Mouse (Mus musculus): ENCODE measurements around the gene Apobec3. TPM values are rescaled to one million over a fixed set of nuclear protein-coding genes. Genes with fewer than 3 reads are reported as not detected.
A peak's percentile ranks its signal among the peaks of the same experiment; 100 is the strongest.
"Not testable (repeated sequence)": the region's sequence is repeated elsewhere in the genome, so short reads cannot be mapped to it uniquely, and the experiment has no call there.

Gene Apobec3
- polyA plus RNA-seq, 1 experiment from 2014 or later: 9.4 TPM

DNA sequence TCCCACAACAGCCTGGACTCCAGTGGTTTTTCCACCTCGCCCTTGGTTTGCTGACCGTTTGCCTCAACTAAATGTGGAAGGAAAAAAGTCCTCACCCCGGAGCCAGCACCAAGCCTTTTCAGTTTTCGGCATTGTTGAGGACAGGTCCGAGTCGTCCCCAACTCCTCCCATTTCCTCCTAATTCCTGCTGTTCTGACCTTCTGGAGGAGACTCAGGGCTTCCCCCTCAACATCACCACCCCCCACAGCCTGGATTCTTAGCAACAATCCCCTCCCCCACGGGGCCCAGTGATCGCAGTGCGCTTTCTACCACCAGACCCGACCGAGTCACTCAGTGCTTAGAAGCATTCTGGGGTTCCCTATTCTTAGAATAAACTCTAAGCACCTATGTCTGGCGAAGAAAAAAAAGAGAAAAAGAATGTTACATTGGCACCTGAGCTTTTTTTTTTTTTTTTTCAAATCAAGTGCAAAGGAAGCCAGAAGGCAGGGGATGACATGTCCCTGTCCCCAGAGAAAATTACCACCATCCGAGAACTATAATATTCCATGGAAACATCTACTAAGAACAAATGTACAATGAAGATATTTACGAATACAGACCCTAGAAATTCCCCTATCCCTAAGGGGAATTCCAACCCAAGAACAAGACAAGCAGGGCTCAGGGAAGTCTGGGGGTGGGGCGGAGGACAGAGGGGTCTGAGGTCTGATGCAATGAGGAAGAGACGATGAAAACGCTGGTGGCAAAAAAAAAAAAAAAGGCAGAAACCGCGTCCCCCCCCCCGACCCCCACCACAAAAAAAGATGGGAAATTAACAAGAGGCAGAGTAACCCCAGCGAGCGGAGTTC lies 42.4 kb downstream of the Apobec3 start:
- no peaks in the 10 kb centered on the region for H3K36me3 ChIP-seq
- peaks cover 68% of the 10 kb centered on the region for H3K27me3 ChIP-seq (ENCODE audit: low read depth, poor library complexity, severe bottlenecking)
- WGBS: 2% methylated on average over 22 of the region's 22 CpGs
- peaks cover 43% of the 10 kb centered on the region for H3K4me1 ChIP-seq
- H3K9me3 ChIP-seq (replicated peaks): no peaks in the 10 kb centered on the region
- DNase-seq (ENCODE audit: low spot score): no peak
- peak overlapping the region; percentile 30 for H3K4me3 ChIP-seq
- no peak overlapping the region for H3K27ac ChIP-seq

DNA sequence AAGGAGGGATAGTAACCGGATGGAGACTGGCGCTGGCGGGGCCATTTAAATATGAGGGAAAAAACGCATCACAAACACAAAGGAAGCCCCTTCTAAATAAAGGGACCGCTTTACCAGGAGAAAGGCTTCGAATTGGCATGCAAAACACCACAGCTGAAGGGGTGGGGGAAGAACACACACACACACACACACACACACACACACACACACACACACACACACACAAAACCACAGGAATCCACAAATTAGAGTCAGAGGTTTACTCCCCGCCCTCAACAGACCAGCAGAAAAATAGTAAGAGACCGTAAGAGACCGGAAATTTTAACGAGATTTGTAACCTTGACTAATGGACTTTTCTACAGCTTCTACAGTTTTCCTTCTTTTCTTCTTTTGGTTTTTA lies 43.3 kb downstream of the Apobec3 start:
- 0 out of 2 replicates have a peak overlapping the region, but pooled peaks have one; percentile 10 for H3K4me3 ChIP-seq
- H3K36me3 ChIP-seq: no peaks in the 10 kb centered on the region
- peaks cover 60% of the 10 kb centered on the region for H3K27me3 ChIP-seq (ENCODE audit: low read depth, poor library complexity, severe bottlenecking)
- WGBS: 5% methylated on average over 10 of the region's 10 CpGs
- no peaks in the 10 kb centered on the region for H3K9me3 ChIP-seq (replicated peaks)
- no peak for DNase-seq (ENCODE audit: low spot score)
- H3K27ac ChIP-seq: no peak overlapping the region
- H3K4me1 ChIP-seq: peaks cover 43% of the 10 kb centered on the region

DNA sequence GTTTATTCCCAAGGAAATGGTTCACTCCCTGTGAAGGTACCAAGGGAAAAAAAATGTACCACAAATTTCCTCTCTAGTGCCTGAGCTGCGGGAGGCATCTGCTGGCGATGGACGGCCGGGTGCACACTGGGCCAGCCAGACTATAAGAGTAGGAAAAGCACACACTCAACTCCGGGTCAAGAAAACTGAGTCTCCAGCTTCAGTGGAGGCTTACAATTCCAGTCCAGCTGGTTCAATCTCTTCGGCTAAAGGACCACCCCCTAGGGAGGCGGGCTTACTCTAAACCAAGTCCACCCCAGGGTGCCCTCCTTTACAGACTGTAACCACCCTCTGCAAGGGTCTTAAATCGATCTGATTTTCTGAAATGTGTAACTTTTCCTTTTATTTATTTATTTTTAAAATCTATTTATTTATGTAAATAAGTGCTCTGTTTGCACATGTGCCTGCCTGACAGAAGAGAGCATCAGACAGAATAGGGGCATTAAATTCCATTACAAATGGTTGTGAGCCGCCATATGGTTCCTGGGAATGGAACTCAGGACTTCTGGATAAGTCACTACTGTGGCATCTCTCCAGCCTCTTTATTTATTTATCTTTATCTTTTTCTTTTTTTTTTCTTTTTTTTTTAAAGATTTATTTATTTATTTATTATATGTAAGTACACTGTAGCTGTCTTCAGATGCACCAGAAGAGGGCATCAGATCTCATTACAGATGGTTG lies 44.4 kb downstream of the Apobec3 start:
- H3K36me3 ChIP-seq: no peaks in the 10 kb centered on the region
- no peaks in the 10 kb centered on the region for H3K9me3 ChIP-seq (replicated peaks)
- no peak overlapping the region for H3K27ac ChIP-seq
- peaks cover 49% of the 10 kb centered on the region for H3K27me3 ChIP-seq (ENCODE audit: low read depth, poor library complexity, severe bottlenecking)
- DNase-seq (ENCODE audit: low spot score): no peak
- H3K4me3 ChIP-seq: no peak overlapping the region
- 26% methylated on average over 9 of the region's 9 CpGs for WGBS
- peaks cover 43% of the 10 kb centered on the region for H3K4me1 ChIP-seq

DNA sequence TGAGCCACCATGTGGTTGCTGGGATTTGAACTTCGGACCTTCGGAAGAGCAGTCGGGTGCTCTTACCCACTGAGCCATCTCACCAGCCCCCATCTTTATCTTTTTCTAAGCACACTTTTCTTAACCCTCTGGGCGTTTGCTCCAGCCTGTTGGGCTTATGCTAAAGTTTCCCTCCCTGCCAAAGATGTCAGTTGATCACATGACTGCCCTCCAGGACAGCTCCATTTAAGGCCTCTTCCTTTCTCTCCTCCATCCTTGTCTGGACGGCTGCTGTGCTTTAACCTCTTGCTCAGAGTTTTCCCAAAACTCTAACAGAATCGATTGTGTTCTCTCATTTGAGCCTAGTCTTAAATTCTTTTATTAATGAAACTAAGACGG lies 44.9 kb downstream of the Apobec3 start:
- 66% methylated on average over 7 of the region's 7 CpGs for WGBS
- no peak overlapping the region for H3K4me3 ChIP-seq
- H3K4me1 ChIP-seq: peaks cover 42% of the 10 kb centered on the region
- no peaks in the 10 kb centered on the region for H3K9me3 ChIP-seq (replicated peaks)
- DNase-seq (ENCODE audit: low spot score): no peak
- no peaks in the 10 kb centered on the region for H3K36me3 ChIP-seq
- H3K27ac ChIP-seq: no peak overlapping the region
- peaks cover 44% of the 10 kb centered on the region for H3K27me3 ChIP-seq (ENCODE audit: low read depth, poor library complexity, severe bottlenecking)

DNA sequence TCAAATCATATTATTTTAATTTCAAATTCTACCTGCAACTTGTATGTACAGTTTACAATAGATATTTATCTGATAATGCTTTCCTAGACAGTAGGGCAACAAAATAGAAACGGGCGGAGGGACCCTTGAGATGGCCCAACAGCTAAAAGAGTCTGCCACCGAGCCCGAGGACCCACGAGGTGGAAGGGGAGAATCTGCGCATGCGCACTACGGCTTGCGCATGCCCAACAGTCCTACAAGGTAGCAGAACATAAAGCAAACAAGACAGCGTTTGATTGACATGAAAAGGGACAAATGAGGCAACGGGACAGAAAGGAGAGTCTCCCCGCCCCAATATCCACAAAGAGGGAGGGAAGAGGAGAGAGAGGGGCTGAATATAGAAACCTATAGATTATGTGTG lies 47.6 kb downstream of the Apobec3 start:
- Histone ChIP-seq H3K4me3 (no peak overlapping the region), H3K9me3 (replicated peaks) (no peaks in the 10 kb centered on the region), H3K4me1 (peaks cover 18% of the 10 kb centered on the region), H3K36me3 (no peaks in the 10 kb centered on the region), H3K27me3 (ENCODE audit: low read depth, poor library complexity, severe bottlenecking) (peaks cover 17% of the 10 kb centered on the region), H3K27ac (no peak overlapping the region)
- 92% methylated on average over 12 of the region's 12 CpGs for WGBS
- no peak for DNase-seq (ENCODE audit: low spot score)

DNA sequence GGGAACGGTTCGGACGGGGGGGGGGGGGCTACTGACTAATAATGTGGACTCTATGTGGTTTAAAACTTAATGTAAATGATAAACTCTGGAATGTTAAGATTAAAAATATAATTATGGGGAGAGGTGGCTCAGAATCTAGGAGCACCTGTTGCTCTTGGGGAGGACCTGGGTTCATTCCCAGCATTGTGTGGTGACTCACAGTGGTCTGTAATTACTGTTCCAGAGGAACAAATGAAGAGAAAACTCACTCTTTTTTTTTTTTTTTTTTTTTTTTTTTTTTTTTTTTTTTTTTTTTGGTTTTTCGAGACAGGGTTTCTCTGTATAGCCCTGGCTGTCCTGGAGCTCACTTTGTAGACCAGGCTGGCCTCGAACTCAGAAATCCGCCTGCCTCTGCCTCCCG lies 48.0 kb downstream of the Apobec3 start:
- not testable (repeated sequence) for H3K27ac ChIP-seq; H3K9me3 ChIP-seq (replicated peaks); H3K36me3 ChIP-seq; H3K4me3 ChIP-seq; DNase-seq (ENCODE audit: low spot score)
- peaks cover 14% of the 10 kb centered on the region; the same call in 1 of the 2 replicates for H3K27me3 ChIP-seq (ENCODE audit: low read depth, poor library complexity, severe bottlenecking)
- H3K4me1 ChIP-seq: peaks cover 13% of the 10 kb centered on the region
- 88% methylated on average over 6 of the region's 7 CpGs for WGBS

DNA sequence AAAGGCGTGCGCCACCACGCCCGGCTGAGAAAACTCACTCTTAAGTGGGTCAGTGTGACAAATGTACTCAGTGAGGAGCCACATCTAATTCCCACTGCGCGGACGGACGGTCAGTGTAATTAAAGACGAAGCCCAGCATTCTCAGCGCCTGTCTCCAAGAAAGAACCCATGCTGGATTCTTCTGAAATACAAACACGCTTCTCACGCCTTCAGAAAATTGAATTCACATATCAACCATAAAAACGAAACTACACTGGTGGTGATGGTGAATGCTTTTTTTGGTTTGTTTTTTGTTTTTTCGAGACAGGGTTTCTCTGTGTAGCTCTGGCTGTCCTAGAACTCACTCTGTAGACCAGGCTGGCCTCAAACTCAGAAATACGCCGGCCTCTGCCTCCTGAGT lies 48.5 kb downstream of the Apobec3 start:
- no peak overlapping the region for H3K4me3 ChIP-seq
- no peak overlapping the region for H3K27ac ChIP-seq
- H3K27me3 ChIP-seq (ENCODE audit: low read depth, poor library complexity, severe bottlenecking): peaks cover 14% of the 10 kb centered on the region; the same call in 1 of the 2 replicates
- H3K9me3 ChIP-seq (replicated peaks): no peaks in the 10 kb centered on the region
- DNase-seq (ENCODE audit: low spot score): no peak
- H3K36me3 ChIP-seq: no peaks in the 10 kb centered on the region
- H3K4me1 ChIP-seq: peaks cover 9% of the 10 kb centered on the region
- WGBS: 92% methylated on average over 16 of the region's 16 CpGs

DNA sequence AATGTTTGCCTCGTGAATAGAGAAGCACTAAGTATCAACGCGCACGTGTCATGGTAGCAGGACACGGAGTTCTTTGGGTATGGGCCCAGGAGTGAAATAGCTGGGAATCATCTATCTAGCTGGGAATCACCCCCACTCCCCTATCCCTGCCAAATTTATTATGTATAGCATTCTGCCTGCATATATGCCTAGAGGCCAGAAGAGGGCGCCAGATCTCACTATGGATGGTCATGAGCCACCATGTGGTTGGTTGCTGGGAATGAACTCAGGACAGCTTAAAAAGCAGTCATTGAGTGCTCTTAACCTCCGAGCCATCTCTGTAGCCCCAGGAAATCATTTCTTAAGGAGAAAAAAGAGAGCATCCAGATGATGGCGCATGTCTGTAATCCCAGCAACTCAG lies 49.5 kb downstream of the Apobec3 start:
- peaks cover 2% of the 10 kb centered on the region; the same call in 1 of the 2 replicates for H3K4me1 ChIP-seq
- DNase-seq (ENCODE audit: low spot score): peak; percentile 57
- no peaks in the 10 kb centered on the region for H3K36me3 ChIP-seq
- 27% methylated on average over 8 of the region's 8 CpGs for WGBS
- H3K27me3 ChIP-seq (ENCODE audit: low read depth, poor library complexity, severe bottlenecking): 0 out of 2 replicates have a peak, but pooled peaks cover 6% of the 10 kb centered on the region
- no peak overlapping the region for H3K27ac ChIP-seq
- H3K4me3 ChIP-seq: no peak overlapping the region
- H3K9me3 ChIP-seq (replicated peaks): no peaks in the 10 kb centered on the region

DNA sequence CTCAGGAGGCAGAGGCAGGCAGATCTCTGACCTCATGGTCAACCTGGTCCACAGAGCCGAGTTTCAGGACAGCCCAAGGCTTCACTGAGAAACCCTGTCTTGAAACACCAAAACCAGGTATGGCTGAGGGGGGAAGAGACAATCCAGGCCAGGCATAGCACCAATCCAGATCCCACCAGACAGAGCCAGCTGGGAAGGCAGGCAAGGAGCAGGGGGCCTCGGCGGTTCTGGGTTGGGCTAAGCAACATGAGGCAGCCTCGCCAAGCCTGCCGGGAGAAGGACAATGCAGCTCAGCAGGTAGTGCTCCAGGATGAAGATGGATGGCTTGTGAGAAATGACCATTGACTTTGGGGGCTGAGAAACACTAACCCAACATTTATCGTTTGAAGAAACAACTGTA lies 51.1 kb downstream of the Apobec3 start:
- Histone ChIP-seq H3K27me3 (ENCODE audit: low read depth, poor library complexity, severe bottlenecking) (0 out of 2 replicates have a peak, but pooled peaks cover 6% of the 10 kb centered on the region), H3K27ac (no peak overlapping the region), H3K4me3 (no peak overlapping the region), H3K9me3 (replicated peaks) (no peaks in the 10 kb centered on the region), H3K36me3 (no peaks in the 10 kb centered on the region), H3K4me1 (peaks cover 6% of the 10 kb centered on the region; the same call in 1 of the 2 replicates)
- 89% methylated on average over 6 of the region's 6 CpGs for WGBS
- no peak for DNase-seq (ENCODE audit: low spot score)

DNA sequence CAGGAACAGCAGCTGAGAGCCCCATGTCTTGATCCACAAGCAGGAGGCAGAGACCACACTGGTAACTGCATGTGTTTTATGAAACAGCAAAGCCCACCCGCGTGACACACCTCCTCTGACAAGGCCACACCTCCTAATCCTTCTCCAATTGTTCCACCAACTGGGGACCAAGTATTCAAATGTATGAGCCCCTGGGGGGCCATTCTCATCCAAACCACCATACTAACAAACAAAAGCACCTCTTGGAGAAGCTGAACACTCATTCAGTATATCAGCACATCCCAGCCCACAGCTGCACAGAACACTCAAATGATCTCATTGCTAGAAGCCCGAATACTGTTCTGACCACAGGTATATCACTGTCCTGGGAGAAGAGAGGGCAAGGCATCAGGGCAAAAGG lies 52.1 kb downstream of the Apobec3 start:
- no peak overlapping the region for H3K4me3 ChIP-seq
- H3K4me1 ChIP-seq: peaks cover 6% of the 10 kb centered on the region; the same call in 1 of the 2 replicates
- no peaks in the 10 kb centered on the region for H3K9me3 ChIP-seq (replicated peaks)
- WGBS: 86% methylated on average over 3 of the region's 3 CpGs
- H3K27ac ChIP-seq: no peak overlapping the region
- H3K36me3 ChIP-seq: no peaks in the 10 kb centered on the region
- H3K27me3 ChIP-seq (ENCODE audit: low read depth, poor library complexity, severe bottlenecking): 0 out of 2 replicates have a peak, but pooled peaks cover 6% of the 10 kb centered on the region
- no peak for DNase-seq (ENCODE audit: low spot score)

DNA sequence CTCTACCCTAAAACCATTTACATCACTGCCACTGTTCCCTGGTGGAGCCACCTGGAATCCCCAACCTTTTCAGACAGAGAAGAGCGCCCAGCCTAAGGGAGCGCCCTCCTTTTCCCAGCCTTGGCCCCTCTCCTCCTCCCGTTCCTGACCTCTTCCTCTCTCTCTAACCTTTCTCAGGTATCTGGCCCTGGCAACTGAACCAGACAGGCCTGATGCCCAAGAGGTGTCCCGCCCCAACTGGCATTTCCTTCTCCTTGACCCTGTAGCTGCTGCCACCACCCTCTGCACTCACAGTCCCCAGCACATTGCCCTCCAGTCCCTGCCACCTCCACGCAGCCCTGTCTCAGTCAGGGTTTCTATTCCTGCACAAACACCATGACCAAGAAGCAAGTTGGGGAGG lies 53.5 kb downstream of the Apobec3 start:
- WGBS: 81% methylated on average over 5 of the region's 5 CpGs

DNA sequence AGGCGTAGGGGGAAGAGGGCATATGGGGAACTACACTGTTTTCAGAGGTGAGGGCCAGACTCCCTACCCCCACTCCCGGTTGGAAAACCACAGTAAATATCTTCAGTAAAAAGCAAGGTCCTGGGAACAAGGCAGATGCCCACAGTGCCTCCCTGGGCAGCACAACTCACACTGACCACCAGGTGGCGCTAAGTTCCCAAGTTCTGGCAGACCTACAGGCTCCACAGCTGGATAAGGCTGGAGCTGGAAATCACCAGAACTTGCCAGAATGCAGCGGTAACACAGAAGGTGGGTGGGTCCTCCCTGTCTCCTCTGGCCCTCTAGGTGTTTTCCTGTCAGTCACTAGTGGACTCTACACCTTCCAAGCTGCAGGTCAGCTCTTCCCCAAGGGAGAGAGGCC lies 54.6 kb downstream of the Apobec3 start:
- WGBS: 12% methylated on average over 4 of the region's 4 CpGs
- Histone ChIP-seq H3K36me3 (no peaks in the 10 kb centered on the region), H3K4me1 (peaks cover 26% of the 10 kb centered on the region)

More for the DNA sequence above, 53.5 kb downstream of the Apobec3 start:
- no peak overlapping the region for H3K4me3 ChIP-seq
- no peaks in the 10 kb centered on the region for H3K9me3 ChIP-seq (replicated peaks)
- no peak for DNase-seq (ENCODE audit: low spot score)
- peaks cover 16% of the 10 kb centered on the region for H3K4me1 ChIP-seq
- 0 out of 2 replicates have a peak, but pooled peaks cover 6% of the 10 kb centered on the region for H3K27me3 ChIP-seq (ENCODE audit: low read depth, poor library complexity, severe bottlenecking)
- H3K27ac ChIP-seq: no peak overlapping the region
- H3K36me3 ChIP-seq: no peaks in the 10 kb centered on the region

DNA sequence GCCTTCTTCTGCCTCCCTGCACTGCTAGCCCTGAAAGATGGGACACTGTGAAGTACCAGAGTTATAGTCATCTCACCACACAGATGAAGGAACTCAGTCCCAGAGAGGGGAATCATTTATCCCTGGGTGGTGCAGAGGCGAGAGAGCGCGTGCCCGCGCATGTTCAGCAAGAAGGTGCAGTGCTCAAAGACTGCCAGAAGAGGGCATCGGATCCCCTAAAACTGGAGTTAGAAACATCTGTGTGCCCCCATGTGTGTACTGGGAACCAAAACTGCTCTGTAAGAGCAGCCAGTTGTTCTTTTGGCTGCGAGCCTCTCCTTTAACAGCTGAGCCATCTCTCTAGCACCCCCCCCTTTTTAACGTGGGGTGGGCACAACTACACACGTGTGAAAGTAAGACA lies 55.3 kb downstream of the Apobec3 start:
- DNase-seq (ENCODE audit: low spot score): no peak
- H3K27ac ChIP-seq: no peak overlapping the region; the same call in 1 of the 2 replicates

More for the DNA sequence above, 54.6 kb downstream of the Apobec3 start:
- H3K9me3 ChIP-seq (replicated peaks): no peaks in the 10 kb centered on the region
- no peak overlapping the region; the same call in 1 of the 2 replicates for H3K27ac ChIP-seq
- 0 out of 2 replicates have a peak, but pooled peaks cover 6% of the 10 kb centered on the region for H3K27me3 ChIP-seq (ENCODE audit: low read depth, poor library complexity, severe bottlenecking)
- no peak overlapping the region for H3K4me3 ChIP-seq
- peak; percentile 96 for DNase-seq (ENCODE audit: low spot score)

More for the DNA sequence above, 55.3 kb downstream of the Apobec3 start:
- H3K36me3 ChIP-seq: no peaks in the 10 kb centered on the region
- H3K4me3 ChIP-seq: no peak overlapping the region
- H3K9me3 ChIP-seq (replicated peaks): no peaks in the 10 kb centered on the region
- H3K4me1 ChIP-seq: peaks cover 34% of the 10 kb centered on the region
- 0 out of 2 replicates have a peak, but pooled peaks cover 6% of the 10 kb centered on the region for H3K27me3 ChIP-seq (ENCODE audit: low read depth, poor library complexity, severe bottlenecking)
- WGBS: 55% methylated on average over 9 of the region's 9 CpGs

Measured in limb, embryonic 10.5 days (tissue).